1 mouse cellular context compared by ENCODE assay signal in the genomic region with DNA sequence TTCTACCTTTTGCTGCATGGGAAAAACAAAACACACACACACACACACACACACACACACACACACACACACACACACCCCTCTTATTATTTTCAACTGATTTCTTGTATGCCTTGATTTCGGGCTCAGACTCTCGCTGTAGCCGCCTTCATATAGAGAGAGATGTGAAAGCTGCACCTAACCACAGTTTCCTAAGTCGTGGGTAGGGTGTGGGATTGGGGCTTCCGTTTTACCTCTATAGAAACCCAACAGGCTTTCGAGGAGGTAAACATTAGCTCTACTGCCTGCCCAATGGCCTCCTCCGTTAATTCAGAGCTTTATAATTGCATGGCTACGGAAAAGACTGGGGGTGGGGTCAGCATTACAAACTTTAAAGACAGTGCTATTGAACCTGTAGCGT.
A peak's percentile ranks its signal among the peaks of the same experiment; 100 is the strongest.
TF ChIP-seq lines count a peak whose summit lies in the region.

No protein-coding gene starts in this region.

TF ChIP-seq in CH12.LX, 34 proteins besides CTCF, POLR2A, EP300 and RAD21 (continued from another document):
- TF ChIP-seq BHLHE40 (IDR thresholded peaks at IDR 0.05; ENCODE audit: low read depth, low read length), result 0 out of 2 replicates have a peak, but pooled peaks have one; percentile 11
TF ChIP-seq in CH12.LX: peak in this region for 3.
